Mouse (Mus musculus): ENCODE data around the gene Car15.

Car15 gene

DNA sequence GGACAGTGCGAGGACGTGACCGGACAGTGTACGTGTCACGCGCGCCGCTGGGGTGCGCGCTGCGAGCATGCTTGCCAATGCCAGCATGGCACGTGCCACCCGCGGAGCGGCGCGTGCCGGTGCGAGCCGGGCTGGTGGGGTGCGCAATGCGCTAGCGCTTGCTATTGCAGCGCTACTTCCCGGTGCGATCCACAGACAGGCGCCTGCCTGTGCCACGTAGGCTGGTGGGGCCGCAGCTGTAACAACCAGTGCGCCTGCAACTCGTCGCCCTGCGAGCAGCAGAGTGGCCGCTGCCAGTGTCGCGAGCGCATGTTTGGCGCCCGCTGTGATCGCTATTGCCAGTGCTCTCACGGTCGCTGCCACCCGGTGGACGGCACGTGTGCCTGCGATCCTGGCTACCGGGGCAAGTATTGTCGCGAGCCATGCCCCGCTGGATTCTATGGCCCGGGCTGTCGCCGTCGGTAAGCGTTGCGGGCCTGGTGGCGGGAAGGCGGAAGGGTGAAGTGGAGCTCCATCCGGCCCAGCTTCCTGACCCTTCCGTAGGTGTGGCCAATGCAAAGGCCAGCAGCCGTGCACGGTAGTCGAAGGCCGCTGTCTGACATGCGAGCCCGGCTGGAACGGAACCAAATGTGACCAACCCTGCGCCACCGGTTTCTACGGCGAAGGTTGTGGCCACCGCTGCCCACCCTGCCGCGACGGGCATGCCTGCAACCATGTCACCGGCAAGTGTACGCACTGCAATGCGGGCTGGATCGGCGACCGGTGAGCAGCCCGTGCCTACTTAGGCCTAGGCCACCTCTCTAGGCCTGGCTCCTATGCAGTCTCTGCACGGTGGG is 35.1 kb downstream of the Car15 start:
- DNase-seq (ENCODE audit: low read depth, low spot score) = no peak

- DNase-seq (ENCODE audit: low read depth, low spot score) = no peak
Observed at GRCm38 (mm10) chr16:17802456-17802838, 35.7 kb downstream of the Car15 start.

GRCm38 (mm10) chr16:17801777-17802455 is 36.2 kb downstream of the Car15 start:
- DNase-seq (ENCODE audit: low read depth, low spot score) = no peak

GRCm38 (mm10) chr16:17799584-17799983 is 38.6 kb downstream of the Car15 start:
- DNase-seq (ENCODE audit: low read depth, low spot score) = no peak

DNA sequence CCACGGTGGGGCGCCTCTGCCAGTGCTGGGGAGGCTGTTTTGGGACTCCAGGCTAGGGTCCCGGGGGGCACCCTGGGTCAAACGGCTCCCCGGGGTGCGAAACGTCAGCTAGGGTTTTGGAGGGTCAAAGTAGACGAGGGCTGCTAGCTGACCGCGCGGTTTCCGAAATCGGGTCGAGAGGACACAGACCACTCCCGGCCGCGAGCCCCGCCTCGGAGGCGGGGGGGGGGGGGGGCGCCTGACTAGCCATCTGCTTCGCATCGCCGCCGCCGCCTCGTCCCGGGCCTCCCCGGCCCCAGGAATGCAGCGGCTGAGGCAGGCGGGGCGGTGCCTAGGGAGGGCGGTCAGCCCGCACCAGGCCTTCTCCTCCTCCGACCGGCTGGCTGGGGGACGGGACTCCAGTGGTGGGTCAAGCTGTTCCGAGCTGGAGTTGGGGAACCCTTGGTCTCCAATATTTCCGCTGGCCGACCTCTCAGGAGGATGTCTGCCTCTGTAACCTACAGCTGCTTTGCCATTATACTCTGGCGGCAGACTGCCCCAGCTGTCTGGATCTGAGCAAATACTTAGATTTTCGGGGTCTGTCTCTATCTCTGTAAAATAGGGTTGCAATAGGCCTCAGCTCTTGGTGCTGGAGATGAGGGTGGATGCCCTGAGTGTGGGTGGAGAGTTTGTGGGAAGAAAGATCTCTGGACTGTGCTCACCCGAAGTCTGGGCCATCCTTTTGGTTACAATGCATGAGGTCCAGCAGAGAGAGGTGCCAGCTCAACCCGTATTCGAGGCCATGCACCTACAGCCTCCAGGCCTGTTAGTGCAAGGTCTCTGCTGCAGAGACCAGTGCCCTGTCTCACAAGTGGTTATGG is 39.6 kb downstream of the Car15 start:
- DNase-seq (ENCODE audit: low read depth, low spot score) = no peak

- no peak for DNase-seq (ENCODE audit: low read depth, low spot score)
Observed at GRCm38 (mm10) chr16:17797812-17798311, 40.3 kb downstream of the Car15 start.

- no peak for DNase-seq (ENCODE audit: low read depth, low spot score)
Observed at GRCm38 (mm10) chr16:17796971-17797811, 41.0 kb downstream of the Car15 start, which contains the start of gene Scarf2. Gene Scarf2 (plus strand): TSS chr16:17797282.

- no peak for DNase-seq (ENCODE audit: low read depth, low spot score)
Observed at GRCm38 (mm10) chr16:17796519-17796918, 41.6 kb downstream of the Car15 start.

DNA sequence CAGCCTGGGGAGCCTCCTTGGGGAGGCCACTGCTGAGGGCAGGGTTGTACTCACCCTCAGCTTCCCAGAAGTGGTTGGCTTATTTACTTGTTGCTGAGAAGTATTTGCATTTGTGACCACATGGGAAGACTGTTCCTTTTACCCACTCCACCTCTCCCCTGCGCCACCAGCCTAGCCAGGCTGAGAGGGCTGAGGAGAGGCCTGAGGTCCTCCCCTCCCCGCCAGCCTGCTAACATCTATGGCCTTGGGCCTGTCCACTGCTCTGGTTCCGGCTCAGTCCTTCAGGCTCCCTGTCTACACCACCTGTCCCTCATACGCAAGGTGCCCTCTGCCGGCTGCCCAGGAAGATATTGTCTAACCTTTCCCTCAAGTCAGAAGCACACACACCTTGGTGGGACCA is 42.5 kb downstream of the Car15 start:
- no peak for DNase-seq (ENCODE audit: low read depth, low spot score)

- DNase-seq (ENCODE audit: low read depth, low spot score) = no peak
Observed at GRCm38 (mm10) chr16:17794047-17794446, 44.1 kb downstream of the Car15 start.

GRCm38 (mm10) chr16:17792728-17793127 is 45.4 kb downstream of the Car15 start:
- DNase-seq (ENCODE audit: low read depth, low spot score) = no peak

DNA sequence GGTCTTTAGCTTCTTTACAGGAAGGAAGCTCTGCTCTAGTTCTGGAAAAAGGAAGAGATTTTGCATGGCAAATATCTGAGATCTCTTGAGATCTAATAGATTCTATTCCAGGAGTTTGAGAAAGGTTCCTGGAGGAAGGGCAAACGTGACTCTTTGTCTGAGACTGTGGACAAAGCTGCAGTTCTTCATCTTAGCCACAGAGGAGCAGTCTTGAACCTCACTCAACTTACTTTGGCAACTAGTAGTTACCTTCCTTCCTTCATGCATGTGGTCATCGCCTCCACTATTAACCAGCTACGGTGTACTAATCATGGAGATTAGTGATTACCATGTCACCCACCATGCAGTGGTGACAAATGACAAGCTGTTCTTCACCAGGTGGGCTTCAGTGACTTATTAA is 52.8 kb downstream of the Car15 start:
- no peak for DNase-seq (ENCODE audit: low read depth, low spot score)

Measured in skeletal muscle tissue, adult 2 months (tissue).